Mouse (Mus musculus): Measurements from ENCODE around the gene Slc15a1. TPM values are rescaled to one million over a fixed set of nuclear protein-coding genes. Genes with fewer than 3 reads are reported as not detected.

The Slc15a1 gene
- polyA plus RNA-seq (2015; fragmentation: Nextera tagmentation; extraction: Ambion mirVana) = 0.12 TPM in 1 of 2 replicates, not detected in the other

DNA sequence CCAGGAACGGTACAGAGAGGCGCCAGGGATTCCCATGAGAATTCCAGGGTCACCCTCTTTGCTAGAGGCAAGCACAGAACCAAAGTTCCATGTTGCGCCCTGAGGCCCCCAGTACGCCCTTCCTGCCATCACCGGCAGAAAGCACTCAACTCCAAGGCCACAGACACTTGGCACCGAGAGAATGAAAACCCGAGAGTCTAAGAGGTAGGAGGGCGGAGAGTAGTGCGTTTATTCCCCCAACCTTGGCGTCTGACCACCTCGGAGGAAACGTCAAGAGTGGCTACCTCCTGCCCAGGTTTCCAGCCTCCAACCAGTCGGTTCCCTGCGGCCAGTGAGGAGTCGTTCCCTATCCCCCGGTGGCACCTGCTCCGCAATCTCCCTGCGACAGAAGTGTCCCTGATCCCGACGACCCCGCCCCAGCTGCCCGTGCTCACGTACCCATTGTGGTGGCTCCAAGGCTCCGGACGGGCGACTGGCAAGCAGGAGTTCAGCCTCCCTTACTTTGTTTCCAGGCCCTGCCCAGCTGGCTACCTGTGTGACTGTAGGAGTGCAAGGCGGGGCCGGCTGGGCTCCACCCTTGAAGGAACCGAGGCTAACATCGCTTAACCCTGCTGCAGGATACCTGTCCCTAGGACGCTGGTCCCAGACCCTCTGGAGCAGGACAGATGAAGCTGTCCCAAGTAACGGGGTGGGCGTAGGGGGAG is at the start of gene Slc15a1:
Slc15a1 (minus strand) TSS at position 472 of the 704 bp plus-strand sequence.
- 13% methylated on average over 33 of the region's 33 CpGs for WGBS
- Histone ChIP-seq H3K4me2 (ENCODE audit: low read length) (peak within 1 kb of the TSS; percentile 43), H3K36me3 (ENCODE audit: control insufficient read depth, insufficient read depth, low read length) (no peaks in the 10 kb centered on the region), H3K9me3 (replicated peaks; ENCODE audit: control insufficient read depth, low read length, poor library complexity, severe bottlenecking) (no peaks in the 10 kb centered on the region), H3K4me1 (ENCODE audit: control insufficient read depth, insufficient read depth, low read length) (peaks cover 6% of the 10 kb centered on the region; the same call in 1 of the 2 replicates), H3K9ac (ENCODE audit: low read depth, low read length) (peak within 1 kb of the TSS; percentile 20; the same call in 1 of the 2 replicates), H3K4me3 (ENCODE audit: low read depth, low read length) (peak within 1 kb of the TSS; percentile 7; the same call in 1 of the 2 replicates), H3K27me3 (ENCODE audit: control insufficient read depth, insufficient read depth, low read depth, low read length) (peaks cover 21% of the 10 kb centered on the region), H3K27ac (ENCODE audit: low read length) (no peak within 1 kb of the TSS)
- no peak for ATAC-seq

DNA sequence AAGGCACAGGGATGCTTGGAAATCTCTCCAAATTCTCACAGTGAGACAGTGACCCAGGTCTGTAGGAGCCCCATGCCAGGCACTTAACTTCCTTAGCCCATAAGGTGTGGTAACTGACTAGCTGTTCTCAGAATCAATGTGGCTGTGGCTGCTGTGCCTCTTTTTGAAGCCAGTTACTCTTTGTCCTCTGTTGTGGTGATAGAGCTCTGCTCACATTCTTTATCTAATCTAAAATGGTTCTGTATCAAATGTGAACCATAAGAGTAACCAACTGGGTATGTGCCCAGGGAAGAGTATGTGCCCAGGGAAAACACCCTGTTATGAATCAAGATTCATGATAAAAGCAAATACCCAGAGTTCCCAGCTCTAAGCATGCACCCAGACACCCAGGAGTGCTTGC is 48.7 kb upstream of the Slc15a1 start:
- Histone ChIP-seq H3K9ac (ENCODE audit: low read depth, low read length) (no peak overlapping the region), H3K36me3 (ENCODE audit: control insufficient read depth, insufficient read depth, low read length) (peaks cover 10% of the 10 kb centered on the region)
- no peak for ATAC-seq

DNA sequence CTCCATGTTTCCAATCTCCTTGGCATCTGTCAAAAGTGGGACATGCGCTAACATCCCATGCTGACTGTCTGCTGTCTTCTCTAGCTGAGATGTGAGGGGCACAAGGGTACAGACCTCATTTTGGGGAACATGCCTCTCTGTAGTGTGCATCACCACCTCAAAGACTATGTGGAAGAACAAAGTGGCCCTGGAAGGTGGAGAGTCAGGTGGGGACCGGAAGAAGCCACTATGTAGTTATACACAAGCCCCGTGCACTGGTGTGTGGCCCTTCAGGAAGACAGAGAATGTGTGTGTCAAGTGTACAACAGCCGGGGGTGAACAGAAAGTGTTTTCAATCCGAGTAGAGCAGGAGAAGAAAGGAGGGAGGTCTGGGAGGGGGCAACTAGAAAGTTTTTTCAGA is 47.5 kb upstream of the Slc15a1 start:
- Histone ChIP-seq H3K9me3 (replicated peaks; ENCODE audit: control insufficient read depth, low read length, poor library complexity, severe bottlenecking) (no peaks in the 10 kb centered on the region), H3K4me3 (ENCODE audit: low read depth, low read length) (no peak overlapping the region), H3K4me1 (ENCODE audit: control insufficient read depth, insufficient read depth, low read length) (no peaks in the 10 kb centered on the region), H3K27ac (ENCODE audit: low read length) (no peak overlapping the region), H3K9ac (ENCODE audit: low read depth, low read length) (no peak overlapping the region), H3K4me2 (ENCODE audit: low read length) (no peak overlapping the region), H3K36me3 (ENCODE audit: control insufficient read depth, insufficient read depth, low read length) (peaks cover 10% of the 10 kb centered on the region), H3K27me3 (ENCODE audit: control insufficient read depth, insufficient read depth, low read depth, low read length) (no peaks in the 10 kb centered on the region)
- 79% methylated on average over 5 of the region's 5 CpGs for WGBS
- no peak for ATAC-seq

More for the DNA sequence above, 48.7 kb upstream of the Slc15a1 start:
- no peak overlapping the region for H3K4me3 ChIP-seq (ENCODE audit: low read depth, low read length)
- H3K27ac ChIP-seq (ENCODE audit: low read length) = no peak overlapping the region
- H3K4me2 ChIP-seq (ENCODE audit: low read length) = no peak overlapping the region
- no peaks in the 10 kb centered on the region for H3K4me1 ChIP-seq (ENCODE audit: control insufficient read depth, insufficient read depth, low read length)
- H3K27me3 ChIP-seq (ENCODE audit: control insufficient read depth, insufficient read depth, low read depth, low read length) = no peaks in the 10 kb centered on the region
- no peaks in the 10 kb centered on the region for H3K9me3 ChIP-seq (replicated peaks; ENCODE audit: control insufficient read depth, low read length, poor library complexity, severe bottlenecking)

DNA sequence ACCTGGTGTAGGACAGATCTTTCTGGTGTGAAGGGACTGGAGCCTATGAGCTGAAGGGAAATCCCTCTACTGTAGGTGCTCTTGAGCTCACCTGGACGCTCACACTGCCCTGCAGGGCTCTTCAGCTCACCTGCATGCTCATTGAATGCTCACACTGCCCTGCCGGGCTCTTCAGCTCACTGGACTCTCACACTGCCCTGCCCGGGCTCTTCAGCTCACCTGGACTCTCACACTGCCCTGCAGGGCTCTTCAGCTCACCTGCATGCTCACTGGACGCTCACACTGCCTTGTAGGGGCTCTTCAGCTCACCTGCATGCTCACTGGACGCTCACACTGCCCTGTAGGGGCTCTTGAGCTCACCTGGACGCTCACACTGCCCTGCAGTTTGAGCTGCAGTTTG is 44.8 kb upstream of the Slc15a1 start:
- no peak for ATAC-seq
- Histone ChIP-seq H3K27me3 (ENCODE audit: control insufficient read depth, insufficient read depth, low read depth, low read length) (no peaks in the 10 kb centered on the region), H3K27ac (ENCODE audit: low read length) (no peak overlapping the region), H3K4me1 (ENCODE audit: control insufficient read depth, insufficient read depth, low read length) (no peaks in the 10 kb centered on the region), H3K36me3 (ENCODE audit: control insufficient read depth, insufficient read depth, low read length) (peaks cover 24% of the 10 kb centered on the region), H3K4me3 (ENCODE audit: low read depth, low read length) (no peak overlapping the region), H3K4me2 (ENCODE audit: low read length) (no peak overlapping the region), H3K9me3 (replicated peaks; ENCODE audit: control insufficient read depth, low read length, poor library complexity, severe bottlenecking) (no peaks in the 10 kb centered on the region), H3K9ac (ENCODE audit: low read depth, low read length) (no peak overlapping the region)
- WGBS = 80% methylated on average over 6 of the region's 6 CpGs

DNA sequence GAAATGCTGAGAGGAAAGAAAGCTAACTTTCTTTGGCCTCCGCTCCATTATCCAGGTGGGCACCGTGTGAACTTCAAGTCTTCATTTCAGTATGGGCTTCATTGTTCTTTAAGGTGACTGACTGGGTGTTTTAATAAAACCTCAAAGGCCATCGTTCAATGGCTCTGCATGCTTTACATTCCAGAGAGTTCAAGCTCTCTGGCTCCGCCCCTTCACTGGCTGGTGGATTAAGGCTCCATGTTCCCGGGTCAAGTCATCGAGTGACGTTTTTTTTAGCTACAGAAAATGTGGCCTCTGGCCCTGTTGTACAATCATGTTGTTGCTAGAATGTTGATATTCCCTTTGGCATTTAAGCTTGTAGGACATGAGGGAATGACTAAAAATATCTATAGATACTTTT is 42.7 kb upstream of the Slc15a1 start:
- no peak for ATAC-seq
- Histone ChIP-seq H3K27me3 (ENCODE audit: control insufficient read depth, insufficient read depth, low read depth, low read length) (no peaks in the 10 kb centered on the region), H3K4me3 (ENCODE audit: low read depth, low read length) (no peak overlapping the region), H3K4me2 (ENCODE audit: low read length) (no peak overlapping the region), H3K9ac (ENCODE audit: low read depth, low read length) (no peak overlapping the region), H3K9me3 (replicated peaks; ENCODE audit: control insufficient read depth, low read length, poor library complexity, severe bottlenecking) (no peaks in the 10 kb centered on the region), H3K27ac (ENCODE audit: low read length) (no peak overlapping the region), H3K4me1 (ENCODE audit: control insufficient read depth, insufficient read depth, low read length) (no peaks in the 10 kb centered on the region), H3K36me3 (ENCODE audit: control insufficient read depth, insufficient read depth, low read length) (peaks cover 25% of the 10 kb centered on the region)
- 28% methylated on average over 7 of the region's 7 CpGs for WGBS

DNA sequence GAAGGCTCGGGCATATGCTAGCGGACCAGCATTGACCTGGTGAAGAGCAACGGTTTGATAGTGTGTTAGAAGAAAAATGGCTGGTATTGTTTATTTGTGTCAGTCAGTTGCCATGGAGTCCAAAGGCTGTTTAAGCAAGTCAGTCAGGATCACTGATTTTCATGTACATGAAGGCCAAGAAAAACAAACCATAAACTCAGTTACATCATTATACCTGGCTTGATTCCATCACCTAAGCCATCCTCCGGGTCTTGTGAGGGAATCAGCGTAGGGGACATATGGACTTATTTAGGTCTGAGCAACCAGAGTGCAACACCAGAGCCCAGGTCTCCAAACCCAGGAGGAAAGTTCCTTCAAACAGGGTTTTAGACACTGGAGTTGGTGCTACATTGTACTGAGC is 41.6 kb upstream of the Slc15a1 start:
- 91% methylated on average over 5 of the region's 5 CpGs for WGBS
- Histone ChIP-seq H3K9me3 (replicated peaks; ENCODE audit: control insufficient read depth, low read length, poor library complexity, severe bottlenecking) (no peaks in the 10 kb centered on the region), H3K4me2 (ENCODE audit: low read length) (no peak overlapping the region), H3K4me1 (ENCODE audit: control insufficient read depth, insufficient read depth, low read length) (no peaks in the 10 kb centered on the region), H3K27me3 (ENCODE audit: control insufficient read depth, insufficient read depth, low read depth, low read length) (no peaks in the 10 kb centered on the region), H3K27ac (ENCODE audit: low read length) (no peak overlapping the region), H3K9ac (ENCODE audit: low read depth, low read length) (no peak overlapping the region), H3K36me3 (ENCODE audit: control insufficient read depth, insufficient read depth, low read length) (peaks cover 27% of the 10 kb centered on the region), H3K4me3 (ENCODE audit: low read depth, low read length) (no peak overlapping the region)
- no peak for ATAC-seq

DNA sequence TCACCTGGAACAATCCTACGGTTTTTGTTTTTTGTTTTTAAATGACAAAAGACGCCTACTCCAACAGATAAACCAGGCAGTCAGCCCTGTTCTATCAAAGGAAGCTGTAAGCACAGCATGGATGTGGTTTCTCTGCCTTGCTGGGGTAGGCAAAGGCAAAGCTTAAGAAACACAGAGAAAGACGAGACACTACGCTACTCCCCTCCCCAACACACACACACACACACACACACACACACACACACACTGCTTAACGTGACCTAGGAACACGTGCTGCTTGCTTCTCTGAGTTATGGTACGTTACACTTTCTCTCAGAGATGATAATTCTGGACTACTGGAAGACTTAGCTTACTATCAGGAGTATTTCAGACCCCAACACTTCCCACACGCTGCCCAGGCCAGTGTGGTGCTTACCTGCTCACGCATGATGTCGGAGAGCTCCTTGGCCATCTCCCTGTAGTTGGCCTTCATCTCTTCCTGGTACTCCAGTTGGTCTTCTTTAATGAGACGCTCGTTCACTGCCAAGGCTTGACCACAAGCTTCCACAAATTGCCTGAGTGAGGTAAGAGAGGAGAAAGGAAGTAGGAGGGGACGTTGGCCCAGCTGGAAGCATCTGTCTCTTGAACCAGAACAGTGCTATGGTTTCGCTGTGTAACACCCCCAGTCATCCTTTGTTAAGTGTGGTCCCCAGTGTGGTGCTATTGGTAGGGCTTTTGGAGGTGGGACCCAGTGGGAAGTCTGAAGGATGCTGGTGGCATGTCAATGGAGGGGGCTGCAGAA is 40.7 kb upstream of the Slc15a1 start:
- Histone ChIP-seq H3K36me3 (ENCODE audit: control insufficient read depth, insufficient read depth, low read length) (peaks cover 27% of the 10 kb centered on the region), H3K27me3 (ENCODE audit: control insufficient read depth, insufficient read depth, low read depth, low read length) (no peaks in the 10 kb centered on the region), H3K9ac (ENCODE audit: low read depth, low read length) (no peak overlapping the region), H3K9me3 (replicated peaks; ENCODE audit: control insufficient read depth, low read length, poor library complexity, severe bottlenecking) (no peaks in the 10 kb centered on the region), H3K4me3 (ENCODE audit: low read depth, low read length) (no peak overlapping the region), H3K4me2 (ENCODE audit: low read length) (no peak overlapping the region), H3K27ac (ENCODE audit: low read length) (no peak overlapping the region), H3K4me1 (ENCODE audit: control insufficient read depth, insufficient read depth, low read length) (no peaks in the 10 kb centered on the region)
- WGBS = 86% methylated on average over 14 of the region's 14 CpGs
- no peak for ATAC-seq

DNA sequence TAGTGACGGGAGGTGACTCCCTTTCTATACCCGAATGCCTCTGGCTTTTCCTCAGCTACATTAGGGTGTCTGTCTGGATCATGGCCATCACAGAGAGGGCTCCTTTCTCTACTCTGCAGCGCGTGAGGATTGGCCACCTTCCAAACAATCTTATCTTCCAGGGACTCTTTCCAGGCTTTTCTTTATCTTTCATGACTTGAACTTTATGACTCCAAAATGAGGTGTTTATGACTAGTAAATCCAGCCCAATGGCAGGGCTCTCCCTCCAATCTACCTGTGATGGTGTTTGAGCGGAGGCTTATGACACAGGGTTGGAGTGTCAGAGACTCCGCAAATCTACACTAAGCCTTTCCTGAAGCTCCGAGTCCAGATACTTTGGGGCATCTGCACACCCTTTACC is 36.2 kb upstream of the Slc15a1 start:
- Histone ChIP-seq H3K27me3 (ENCODE audit: control insufficient read depth, insufficient read depth, low read depth, low read length) (no peaks in the 10 kb centered on the region), H3K4me2 (ENCODE audit: low read length) (no peak overlapping the region), H3K4me3 (ENCODE audit: low read depth, low read length) (no peak overlapping the region), H3K4me1 (ENCODE audit: control insufficient read depth, insufficient read depth, low read length) (no peaks in the 10 kb centered on the region), H3K9me3 (replicated peaks; ENCODE audit: control insufficient read depth, low read length, poor library complexity, severe bottlenecking) (no peaks in the 10 kb centered on the region; the same call in 1 of the 2 replicates), H3K9ac (ENCODE audit: low read depth, low read length) (no peak overlapping the region), H3K27ac (ENCODE audit: low read length) (no peak overlapping the region), H3K36me3 (ENCODE audit: control insufficient read depth, insufficient read depth, low read length) (peaks cover 14% of the 10 kb centered on the region; the same call in 1 of the 2 replicates)
- WGBS = 87% methylated on average over 7 of the region's 7 CpGs
- ATAC-seq = no peak

DNA sequence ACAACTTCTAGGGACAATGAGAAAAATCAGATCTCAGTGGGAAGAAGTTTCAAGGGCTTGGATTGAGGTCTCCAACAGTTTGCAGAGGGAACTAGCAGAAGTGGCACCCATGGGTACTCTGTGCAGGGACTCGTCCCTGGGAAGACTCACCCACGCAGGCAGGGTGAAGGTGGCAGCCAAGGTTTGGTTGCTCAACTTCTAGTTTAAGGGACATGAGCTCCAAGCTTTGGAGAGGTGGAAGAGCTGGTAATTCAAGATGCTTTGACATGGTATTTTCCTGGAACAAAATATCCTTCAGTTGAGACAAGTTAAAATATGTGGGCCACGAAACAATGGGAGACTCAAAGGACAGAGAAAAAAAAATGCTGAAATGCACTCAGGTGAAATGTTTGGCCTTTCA is 29.4 kb upstream of the Slc15a1 start:
- Histone ChIP-seq H3K36me3 (ENCODE audit: control insufficient read depth, insufficient read depth, low read length) (no peaks in the 10 kb centered on the region), H3K4me2 (ENCODE audit: low read length) (no peak overlapping the region), H3K4me3 (ENCODE audit: low read depth, low read length) (no peak overlapping the region), H3K4me1 (ENCODE audit: control insufficient read depth, insufficient read depth, low read length) (no peaks in the 10 kb centered on the region), H3K9ac (ENCODE audit: low read depth, low read length) (no peak overlapping the region), H3K27me3 (ENCODE audit: control insufficient read depth, insufficient read depth, low read depth, low read length) (no peaks in the 10 kb centered on the region), H3K9me3 (replicated peaks; ENCODE audit: control insufficient read depth, low read length, poor library complexity, severe bottlenecking) (no peaks in the 10 kb centered on the region; the same call in 1 of the 2 replicates), H3K27ac (ENCODE audit: low read length) (no peak overlapping the region)
- WGBS = 93% methylated on average over 3 of the region's 3 CpGs
- ATAC-seq = no peak
